Mouse (Mus musculus) A20 (cell line): ENCODE measurements around the gene Gm3278.
"Not testable (repeated sequence)": the region's sequence is repeated elsewhere in the genome, so short reads cannot be mapped to it uniquely, and the experiment has no call there.

Experiments
- DNase-seq: peaks from one replicate; pipeline ENCODE4 v3.0.0-alpha.2; 2011; ENCODE audit warnings: low read depth, low spot score

The Gm3278 gene

GRCm38 (mm10) chr14:4892116-4892515 lies at the start of gene Gm3278:
Gm3278 (plus strand) TSS chr14:4892416.
- not testable (repeated sequence) for DNase-seq

DNA sequence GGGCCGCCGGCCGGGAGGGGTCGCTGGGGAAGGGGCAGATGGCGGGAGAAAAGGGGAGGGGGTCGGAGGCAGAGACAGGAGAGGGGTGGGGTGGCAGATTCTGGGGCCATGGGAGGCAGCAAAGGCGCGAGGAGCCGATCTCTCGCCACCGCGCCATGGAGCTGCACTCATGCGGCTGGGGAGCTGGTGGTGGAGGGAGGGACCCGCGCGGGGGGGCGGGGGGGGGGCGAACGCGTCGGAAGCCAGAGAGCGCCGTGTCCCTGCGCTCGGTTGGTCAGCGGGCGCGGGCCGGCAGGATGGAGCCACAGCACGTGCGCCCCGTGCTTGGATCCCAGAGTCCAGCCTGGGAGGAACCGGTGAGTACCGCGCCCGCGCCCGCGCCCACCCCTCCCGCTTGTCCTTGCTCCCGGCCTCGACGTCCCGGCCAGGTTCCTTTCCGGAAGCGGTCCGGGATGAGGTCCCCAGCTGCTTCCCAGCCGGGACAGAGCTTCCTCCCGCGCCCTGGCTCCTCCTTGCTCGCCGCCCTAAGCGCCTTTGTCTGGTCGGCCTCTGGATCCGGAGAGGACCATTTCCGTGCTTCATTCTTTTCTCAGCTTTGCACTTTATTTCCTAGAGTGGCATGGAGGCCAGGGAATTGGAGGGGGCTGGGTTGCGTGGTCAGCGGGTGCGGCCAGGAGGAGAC lies 36.8 kb upstream of the Gm3278 start, which contains the start of gene Gm3264:
Gene Gm3264 (plus strand): TSS at position 278 of the 682 bp plus-strand sequence.
- not testable (repeated sequence) for DNase-seq
